Mouse (Mus musculus) macrophage (primary cell): ENCODE data around the gene Anks1b. TPM values are rescaled to one million over a fixed set of nuclear protein-coding genes. Genes with fewer than 3 reads are reported as not detected.

Experiments
- H3K27ac ChIP-seq: fragments of 350-480 bp; formaldehyde crosslinking; 2 replicates; pipeline ENCODE4 v1.9.0; 2021
- H3K36me3 ChIP-seq: fragments of 350-480 bp; formaldehyde crosslinking; 2 replicates; pipeline ENCODE4 v1.9.0; 2021; ENCODE audit errors: inconsistent target
- H3K4me3 ChIP-seq: fragments of 350-480 bp; formaldehyde crosslinking; 2 replicates; pipeline ENCODE4 v1.9.0; 2021; ENCODE audit errors: inconsistent target
- H3K79me2 ChIP-seq: fragments of 350-480 bp; formaldehyde crosslinking; 2 replicates; pipeline ENCODE4 v1.9.0; 2021; ENCODE audit errors: inconsistent target
- WGBS: methylation state at CpG from one replicate; pipeline ENCODE4 v1.1.7; 2026; ENCODE audit warnings: inconsistent platforms; ENCODE audit not compliant: missing documents; 5-methylcytosine and 5-hydroxymethylcytosine counted together
- polyA plus RNA-seq: library from polyadenylated mRNA; stranded (reverse); fragments of 250-400 nt; gene quantifications from 3 replicates; pipeline ENCODE4 v1.2.4, GENCODE M21; 2018; ENCODE audit warnings: inconsistent platforms

The Anks1b gene
- polyA plus RNA-seq, 1 experiment from 2014 or later: not detected

DNA sequence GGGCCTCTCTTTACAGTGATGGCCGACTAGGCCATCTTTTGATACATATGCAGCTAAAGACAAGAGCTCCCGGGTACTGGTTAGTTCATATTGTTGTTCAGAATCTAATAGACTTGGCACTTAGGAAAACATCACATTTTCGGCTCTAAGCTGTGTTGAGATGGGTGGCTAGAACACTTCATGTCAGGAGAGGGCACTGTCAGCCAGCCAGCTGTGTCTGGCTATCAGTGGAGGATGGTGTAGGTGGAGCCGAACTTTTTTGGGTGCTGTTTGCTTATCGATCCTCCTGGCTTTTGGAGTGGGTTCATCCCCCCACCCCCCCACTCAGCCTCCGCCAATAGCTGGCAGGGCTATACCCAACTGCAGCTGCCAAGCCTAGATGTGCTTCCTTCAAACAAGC lies 929.8 kb downstream of the Anks1b start:
- Histone ChIP-seq H3K27ac (no peak overlapping the region), H3K4me3 (no peak overlapping the region), H3K79me2 (no peaks in the 10 kb centered on the region), H3K36me3 (no peaks in the 10 kb centered on the region)
- WGBS: 55% methylated on average over 6 of the region's 6 CpGs

DNA sequence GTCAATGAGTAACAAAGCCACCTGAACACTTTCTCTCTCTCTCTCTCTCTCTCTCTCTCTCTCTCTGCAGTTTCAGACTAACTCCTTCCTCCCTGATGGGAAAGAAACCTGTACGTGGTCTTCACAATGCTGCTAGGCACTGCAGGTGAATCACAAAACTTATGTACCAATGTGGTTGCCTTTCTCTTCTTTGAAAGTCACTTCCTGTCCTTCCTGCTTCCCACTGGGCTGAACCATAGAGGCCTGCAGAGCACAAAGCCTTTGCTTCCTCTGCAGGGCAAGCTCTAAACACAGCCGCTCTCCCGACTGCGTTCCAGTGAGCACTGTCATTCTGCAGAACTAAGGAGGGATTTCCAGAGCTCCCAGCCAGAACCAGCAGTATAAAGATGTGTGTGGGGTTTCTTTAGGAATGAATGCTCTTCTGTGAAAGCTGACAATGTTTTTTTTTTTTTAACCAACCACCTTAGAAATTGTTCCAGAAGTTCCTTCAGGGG lies 931.3 kb downstream of the Anks1b start:
- WGBS: 20% methylated on average over 4 of the region's 4 CpGs
- Histone ChIP-seq H3K27ac (no peak overlapping the region), H3K79me2 (no peaks in the 10 kb centered on the region), H3K4me3 (no peak overlapping the region), H3K36me3 (no peaks in the 10 kb centered on the region)

DNA sequence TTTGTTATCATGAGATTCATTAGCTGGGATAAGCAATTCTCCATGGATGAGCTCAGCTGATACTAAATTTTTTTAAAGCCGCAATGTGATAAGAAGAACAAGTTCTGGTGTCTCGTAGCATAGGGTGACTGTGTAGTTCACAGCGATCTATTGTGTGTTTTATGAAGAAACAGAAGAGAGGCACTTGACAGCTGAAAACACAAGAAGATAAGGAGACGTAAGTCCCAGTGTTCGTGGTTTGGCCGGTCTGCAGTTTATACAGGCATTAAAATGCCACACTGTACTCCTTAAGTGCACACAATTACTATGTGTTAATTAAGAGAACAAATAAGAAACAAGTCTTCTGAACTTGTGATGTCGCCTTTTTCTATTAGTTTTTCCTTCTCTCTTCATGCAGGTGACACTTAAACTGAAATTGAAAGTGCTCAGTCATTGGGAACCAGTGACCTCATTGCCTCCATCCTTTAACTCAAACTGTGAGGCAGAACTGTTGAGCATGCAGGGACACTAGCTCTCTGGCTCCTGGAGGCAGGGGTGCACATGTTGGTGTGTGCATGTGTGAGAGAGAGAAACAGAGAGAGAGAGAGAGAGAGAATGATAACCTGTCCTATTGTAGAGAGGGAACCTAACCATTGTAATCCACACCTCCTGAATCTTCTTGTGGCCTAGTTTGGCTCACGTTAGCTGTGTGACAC lies 935.5 kb downstream of the Anks1b start:
- 85% methylated on average over 8 of the region's 8 CpGs for WGBS
- no peaks in the 10 kb centered on the region for H3K79me2 ChIP-seq

DNA sequence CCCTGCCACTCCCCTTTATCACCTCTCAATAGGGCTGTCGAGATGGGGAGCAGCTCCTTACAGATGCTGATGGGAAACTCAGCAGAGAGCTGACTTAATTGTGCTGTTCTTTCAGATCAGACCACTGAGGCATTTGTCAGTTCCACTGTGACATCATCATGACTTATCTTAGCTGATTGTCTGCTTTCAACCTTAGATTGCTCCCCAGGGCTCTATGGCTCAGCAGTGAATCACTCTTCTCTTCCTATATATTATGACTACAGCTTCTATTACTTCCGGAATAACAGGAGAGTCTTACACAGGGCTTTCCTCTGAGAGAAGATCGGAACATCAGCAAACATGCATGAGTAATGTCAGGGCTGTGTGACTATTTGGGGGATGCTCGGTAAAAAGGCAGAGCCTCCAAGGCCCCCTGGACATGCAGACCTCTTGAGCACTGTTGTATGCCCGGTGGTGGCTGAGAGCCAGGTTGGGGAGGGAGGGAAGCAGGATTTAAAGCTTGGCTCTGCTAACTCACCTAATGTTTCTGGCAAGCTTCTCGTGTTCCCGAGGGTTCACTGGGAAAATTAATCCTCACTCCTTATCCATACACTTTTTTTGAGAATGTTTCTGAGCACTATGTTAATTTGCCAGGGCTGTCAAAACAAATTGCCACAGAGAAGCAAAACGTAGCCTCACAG lies 936.7 kb downstream of the Anks1b start:
- no peak overlapping the region for H3K27ac ChIP-seq
- no peak overlapping the region for H3K4me3 ChIP-seq
- no peaks in the 10 kb centered on the region for H3K79me2 ChIP-seq
- WGBS: 36% methylated on average over 8 of the region's 8 CpGs
- no peaks in the 10 kb centered on the region for H3K36me3 ChIP-seq

More for the DNA sequence above, 935.5 kb downstream of the Anks1b start:
- Histone ChIP-seq H3K36me3 (no peaks in the 10 kb centered on the region), H3K4me3 (no peak overlapping the region), H3K27ac (no peak overlapping the region)

DNA sequence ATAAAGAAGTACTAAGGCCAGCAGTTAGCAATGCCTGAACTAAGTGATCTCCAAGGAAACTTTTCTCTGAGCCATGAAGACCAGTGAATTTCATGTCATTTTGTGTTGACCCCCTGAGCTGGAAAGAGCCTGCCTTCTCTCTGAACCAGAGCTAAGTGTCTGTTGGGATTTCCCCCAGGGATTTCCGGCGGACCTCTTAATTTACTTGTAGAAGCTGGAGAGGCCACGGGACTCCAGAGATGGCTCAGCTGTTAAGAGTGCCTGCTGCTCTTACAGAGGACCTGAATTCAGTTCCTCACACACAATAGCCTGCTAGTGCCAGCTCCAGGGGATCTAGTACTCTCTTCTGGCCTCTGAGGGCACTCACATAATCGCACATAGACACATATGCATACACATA lies 938.1 kb downstream of the Anks1b start:
- WGBS: 91% methylated on average over 4 of the region's 4 CpGs
- no peak overlapping the region for H3K27ac ChIP-seq
- H3K79me2 ChIP-seq: no peaks in the 10 kb centered on the region
- no peaks in the 10 kb centered on the region for H3K36me3 ChIP-seq
- no peak overlapping the region for H3K4me3 ChIP-seq

DNA sequence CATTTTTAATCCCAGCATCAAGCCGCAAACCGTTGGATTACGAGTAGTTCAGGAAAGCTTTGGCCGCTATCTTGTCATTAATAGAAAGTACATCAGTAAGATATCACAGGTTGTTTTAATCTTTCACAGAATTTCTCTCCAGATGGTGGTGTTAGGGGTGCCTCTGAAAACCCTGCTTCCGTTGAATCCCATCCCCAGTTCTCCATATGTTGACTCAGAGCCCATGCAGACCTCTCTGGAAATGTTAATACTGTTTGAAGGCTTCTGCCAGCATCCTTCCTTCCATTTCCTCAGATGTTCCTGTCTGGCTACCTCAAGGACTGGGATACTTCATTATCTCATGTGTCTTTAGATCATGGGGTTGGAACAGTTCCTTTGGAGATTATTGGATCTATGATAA lies 940.0 kb downstream of the Anks1b start:
- no peak overlapping the region for H3K27ac ChIP-seq
- 90% methylated on average over 5 of the region's 5 CpGs for WGBS

DNA sequence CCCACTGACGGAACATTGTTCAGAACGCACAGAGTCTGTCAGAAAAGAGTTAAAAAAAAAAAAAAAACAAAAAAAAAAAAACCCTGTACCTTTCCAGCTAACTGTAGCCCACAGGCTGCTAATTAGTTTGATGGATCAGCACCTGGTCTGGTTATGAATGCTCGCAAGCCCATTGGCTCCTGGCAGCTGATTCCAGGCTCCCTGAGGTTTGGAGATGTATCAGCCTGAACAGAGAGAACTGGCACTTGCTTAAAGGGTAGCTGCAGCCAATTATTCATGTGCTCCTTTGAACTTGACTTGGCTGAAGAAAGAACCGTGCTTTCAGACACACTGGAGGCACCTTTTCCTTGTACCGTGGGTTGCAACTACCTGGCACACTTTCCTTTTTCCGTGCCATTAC lies 941.1 kb downstream of the Anks1b start:
- H3K79me2 ChIP-seq: no peaks in the 10 kb centered on the region
- H3K36me3 ChIP-seq: no peaks in the 10 kb centered on the region
- no peak overlapping the region for H3K27ac ChIP-seq
- H3K4me3 ChIP-seq: no peak overlapping the region
- WGBS: 89% methylated on average over 6 of the region's 6 CpGs

More for the DNA sequence above, 940.0 kb downstream of the Anks1b start:
- no peaks in the 10 kb centered on the region for H3K79me2 ChIP-seq
- H3K4me3 ChIP-seq: no peak overlapping the region
- no peaks in the 10 kb centered on the region for H3K36me3 ChIP-seq

DNA sequence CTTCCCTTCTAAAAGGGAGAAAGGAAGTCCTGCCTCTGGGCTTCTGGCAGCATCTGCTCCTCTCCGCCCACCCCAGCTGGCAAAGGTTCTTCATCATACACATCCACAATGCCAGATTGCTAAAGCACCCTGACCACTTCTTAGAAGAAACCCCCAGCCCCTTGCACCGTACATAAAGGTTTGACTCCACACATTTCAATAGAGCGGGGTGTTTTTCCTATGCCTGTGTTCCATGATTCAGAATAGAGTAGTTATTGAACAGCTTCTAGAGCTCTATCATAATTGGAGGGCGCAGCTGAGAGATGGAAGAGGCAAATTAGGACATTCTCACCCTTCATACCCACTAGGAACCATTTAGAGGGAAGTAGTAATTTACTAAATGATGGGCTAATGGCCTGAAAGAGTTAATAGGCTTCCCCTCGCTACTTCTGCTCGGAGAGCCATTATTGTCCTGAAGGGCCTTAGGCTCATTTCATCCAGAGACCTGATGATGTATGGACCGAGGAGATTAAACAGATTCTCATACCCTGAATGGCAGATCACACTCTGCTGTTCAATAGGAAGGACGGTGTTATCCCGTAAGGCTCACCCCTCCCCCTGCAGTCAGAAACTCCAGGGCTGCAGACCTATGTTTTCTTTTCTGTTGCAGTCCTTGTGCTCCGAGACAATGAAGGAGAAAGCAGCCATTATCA lies 945.1 kb downstream of the Anks1b start:
- WGBS: 58% methylated on average over 10 of the region's 10 CpGs
- Histone ChIP-seq H3K27ac (no peak overlapping the region), H3K4me3 (no peak overlapping the region), H3K36me3 (no peaks in the 10 kb centered on the region), H3K79me2 (no peaks in the 10 kb centered on the region)

DNA sequence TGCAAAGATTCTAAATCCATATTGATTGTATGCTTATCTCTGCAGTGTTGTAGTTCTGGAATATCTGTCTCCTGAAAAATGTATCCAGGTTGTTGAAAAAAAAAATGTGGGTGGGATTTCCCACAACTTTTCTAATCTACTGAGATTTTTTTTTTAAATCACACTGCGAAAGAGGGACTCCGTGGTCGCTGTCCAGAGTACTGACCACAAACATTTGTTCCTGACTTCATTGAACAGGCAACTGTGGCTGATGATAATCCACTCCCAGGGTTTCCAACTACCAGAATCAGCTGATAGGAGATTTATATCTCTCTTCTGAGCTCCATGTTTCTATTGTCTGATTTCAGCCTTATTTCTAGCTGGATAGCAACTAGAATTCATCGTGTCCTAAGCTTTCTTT lies 950.1 kb downstream of the Anks1b start:
- whole genome bisulfite sequencing: 13% methylated on average over 4 of the region's 4 CpGs
- Histone ChIP-seq H3K27ac (no peak overlapping the region), H3K79me2 (no peaks in the 10 kb centered on the region), H3K4me3 (no peak overlapping the region), H3K36me3 (no peaks in the 10 kb centered on the region)

DNA sequence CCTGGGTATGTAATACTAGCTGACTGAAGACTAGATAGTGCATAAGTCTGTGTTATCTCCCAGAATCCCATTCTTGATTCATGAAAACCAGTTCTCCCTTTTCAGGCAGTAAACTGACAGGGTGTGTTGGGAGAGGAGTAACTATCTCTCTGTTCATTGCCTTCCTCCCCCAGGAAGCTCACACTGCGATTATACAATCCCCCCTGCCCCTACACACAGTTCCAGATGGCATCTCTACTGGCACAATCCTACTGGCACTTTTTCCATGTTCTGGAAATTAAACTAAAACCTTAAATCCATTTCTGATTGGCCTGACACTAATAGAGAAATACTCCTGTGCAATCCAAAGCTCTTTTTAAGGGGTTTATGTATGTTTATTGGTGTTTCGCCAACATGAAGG lies 951.4 kb downstream of the Anks1b start:
- Histone ChIP-seq H3K36me3 (no peaks in the 10 kb centered on the region), H3K4me3 (no peak overlapping the region), H3K27ac (no peak overlapping the region), H3K79me2 (no peaks in the 10 kb centered on the region)
- 81% methylated on average over 2 of the region's 2 CpGs for WGBS

DNA sequence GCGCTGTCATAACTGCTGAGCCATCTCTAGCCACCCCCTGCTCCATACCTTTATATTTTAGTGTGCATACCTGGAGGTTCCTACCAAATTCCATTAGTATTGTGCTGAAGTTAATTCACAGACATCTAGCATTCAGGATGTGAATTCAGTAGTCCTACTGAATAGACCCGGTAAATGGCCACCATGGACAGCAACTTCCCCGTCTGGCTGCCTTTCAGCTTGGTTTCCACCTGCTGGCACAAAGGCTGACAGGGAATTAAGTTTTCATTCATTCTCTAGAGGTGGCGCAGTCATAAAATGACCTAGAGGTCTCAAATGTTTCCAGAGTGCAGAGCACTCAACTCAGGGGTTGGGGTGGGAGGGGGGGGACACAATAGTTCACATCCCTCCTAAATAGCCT lies 953.6 kb downstream of the Anks1b start:
- WGBS: 37% methylated on average over 4 of the region's 4 CpGs
- Histone ChIP-seq H3K27ac (no peak overlapping the region), H3K79me2 (no peaks in the 10 kb centered on the region), H3K36me3 (no peaks in the 10 kb centered on the region), H3K4me3 (no peak overlapping the region)

DNA sequence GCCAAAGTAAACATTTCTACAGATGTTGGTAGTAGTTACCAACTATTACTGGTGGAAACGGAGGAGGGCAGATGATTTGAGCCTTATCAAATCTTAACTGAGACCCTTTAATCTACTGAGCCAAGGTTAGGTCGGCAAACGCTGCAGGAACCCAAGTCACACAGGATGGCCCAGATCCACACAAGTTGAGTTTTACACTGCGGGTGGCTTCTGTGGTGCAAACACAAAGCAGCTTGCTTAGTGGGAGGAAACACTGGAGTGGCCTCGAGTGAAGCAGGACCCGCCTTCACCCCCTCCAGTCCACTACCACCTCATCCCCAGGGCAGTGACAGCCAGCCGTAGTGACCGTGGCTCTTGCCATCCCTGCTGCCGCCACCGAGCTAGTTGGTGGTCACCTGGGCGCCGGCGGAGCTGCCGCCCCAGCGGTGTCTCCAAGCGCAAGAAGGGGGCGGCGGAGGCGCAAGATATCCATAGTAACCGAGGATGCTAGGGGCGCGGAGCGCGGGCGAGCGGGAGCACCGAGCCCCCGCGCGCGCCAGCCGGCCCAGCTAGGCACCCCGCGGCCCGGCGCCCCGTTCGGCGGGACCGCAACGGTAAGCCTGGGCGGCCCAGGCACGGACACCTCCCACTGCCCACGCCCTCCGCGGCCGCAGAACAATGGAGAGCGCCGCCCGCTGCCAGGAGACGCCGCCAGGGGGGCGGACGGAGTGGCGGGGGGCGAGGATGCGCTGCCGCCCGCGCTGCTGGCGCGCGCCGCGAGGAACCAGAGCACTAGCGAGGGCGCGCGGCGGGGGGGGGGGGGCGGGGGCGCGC lies 955.5 kb downstream of the Anks1b start:
- Histone ChIP-seq H3K36me3 (no peaks in the 10 kb centered on the region), H3K27ac (no peak overlapping the region), H3K4me3 (no peak overlapping the region), H3K79me2 (no peaks in the 10 kb centered on the region)
- WGBS: 5% methylated on average over 44 of the region's 73 CpGs

DNA sequence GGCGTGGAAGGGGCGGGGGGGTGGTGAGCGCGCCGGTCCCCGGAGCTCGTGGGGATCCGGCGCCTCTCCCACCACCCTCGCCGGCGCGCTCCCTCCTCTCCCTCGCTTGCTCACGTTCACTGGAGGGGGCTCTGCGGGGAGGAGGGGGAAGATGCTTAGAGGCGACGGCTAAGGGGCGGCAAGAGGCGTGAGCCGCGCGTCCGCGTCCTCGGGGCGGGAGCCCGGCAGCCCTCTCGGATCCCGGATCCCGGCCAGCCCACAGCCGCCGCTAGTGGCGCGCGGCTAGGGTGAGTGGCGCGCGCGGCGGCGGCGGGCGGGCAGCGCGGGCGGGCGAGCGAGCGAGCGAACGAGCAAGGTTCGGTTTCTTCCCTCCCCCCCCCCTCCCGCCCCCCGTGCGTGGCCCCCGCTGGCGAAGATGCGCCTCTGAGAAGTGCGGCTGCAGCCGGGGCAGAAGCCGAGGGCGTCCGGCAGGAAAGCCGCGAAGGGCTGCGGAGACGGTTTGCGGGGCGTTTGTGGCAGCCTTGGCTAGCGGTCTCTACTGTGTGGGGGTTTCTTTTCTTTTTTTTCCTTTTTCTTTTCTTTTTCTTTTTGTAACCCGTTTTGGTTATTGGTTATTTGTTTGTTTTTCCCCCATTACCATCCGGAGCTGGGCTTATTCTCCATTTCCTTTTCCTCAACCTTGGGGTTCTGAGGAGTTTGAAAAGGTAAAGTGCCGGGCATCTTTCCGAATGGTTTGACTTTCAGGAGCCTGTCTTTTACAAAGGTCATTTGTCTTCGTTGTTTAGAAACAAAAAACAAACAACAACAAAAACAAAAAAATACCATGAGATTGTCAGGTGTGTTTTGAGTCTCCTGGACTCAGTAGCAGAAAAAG lies 956.3 kb downstream of the Anks1b start:
- whole genome bisulfite sequencing: 4% methylated on average over 24 of the region's 76 CpGs
- Histone ChIP-seq H3K4me3 (no peak overlapping the region), H3K79me2 (no peaks in the 10 kb centered on the region), H3K36me3 (no peaks in the 10 kb centered on the region), H3K27ac (no peak overlapping the region)

DNA sequence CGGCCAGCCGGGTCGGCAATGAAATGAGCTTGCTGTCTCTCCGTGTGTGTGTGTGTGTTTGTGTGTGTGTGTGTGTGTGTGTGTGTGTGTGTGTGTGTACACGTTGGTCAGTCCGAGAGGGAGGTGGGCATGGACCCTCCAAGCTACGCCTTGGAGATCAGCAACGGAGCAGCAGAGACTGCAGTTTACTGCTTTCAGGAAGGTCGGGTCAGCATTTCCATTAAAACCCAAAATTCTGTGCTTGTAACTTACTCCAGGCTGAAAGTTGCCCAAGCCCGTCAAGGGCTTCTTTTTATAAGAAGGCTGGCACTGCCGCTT lies 956.9 kb downstream of the Anks1b start:
- no peaks in the 10 kb centered on the region for H3K36me3 ChIP-seq
- H3K27ac ChIP-seq: no peak overlapping the region
- WGBS: 4% methylated on average over 11 of the region's 11 CpGs
- no peak overlapping the region for H3K4me3 ChIP-seq
- H3K79me2 ChIP-seq: no peaks in the 10 kb centered on the region
